Mouse (Mus musculus) embryonic facial prominence, embryonic 14.5 days (tissue): Measurements from ENCODE around the gene Nim1k. TPM values are rescaled to one million over a fixed set of nuclear protein-coding genes. Genes with fewer than 3 reads are reported as not detected.

ENCODE experiments used
- polyA plus RNA-seq: library from polyadenylated mRNA; unstranded; fragments of >200 nt; fragmentation: Nextera tagmentation; extraction: Ambion mirVana; gene quantifications from 2 replicates; pipeline ENCODE4 v1.2.1, GENCODE M21; 2014

The Nim1k gene
- polyA plus RNA-seq, 1 experiment from 2014 or later, result 2.3 TPM

Other genes with a start within 250 kb of the Nim1k start
- gene Ccl28, start 132.1 kb downstream of the Nim1k start, polyA plus RNA-seq, result 0.07 TPM in 1 of 2 replicates, not detected in the other
- 123 and 141 TPM in 2 replicates for gene Hmgcs1, start 65.5 kb downstream of the Nim1k start, polyA plus RNA-seq
- gene Zfp131, start 35.0 kb upstream of the Nim1k start, polyA plus RNA-seq, result 34.9 and 37.4 TPM in 2 replicates
- gene AF067063, start 74.3 kb upstream of the Nim1k start, polyA plus RNA-seq, result not detected in 2 replicates
- gene D13Ertd608e, start 80.1 kb upstream of the Nim1k start, polyA plus RNA-seq, result not detected in 2 replicates
- not detected in 2 replicates for gene Tcstv1, start 138.9 kb upstream of the Nim1k start, polyA plus RNA-seq
- not detected in 2 replicates for gene Gm21761, start 173.4 kb upstream of the Nim1k start, polyA plus RNA-seq
- not detected in 2 replicates for gene B020031M17Rik, start 194.9 kb upstream of the Nim1k start, polyA plus RNA-seq